Mouse (Mus musculus): ENCODE results near the gene Hist1h4m. TPM values are rescaled to one million over a fixed set of nuclear protein-coding genes. Genes with fewer than 3 reads are reported as not detected.
"Not testable (repeated sequence)": the region's sequence is repeated elsewhere in the genome, so short reads cannot be mapped to it uniquely, and the experiment has no call there.

Gene Hist1h4m
- polyA plus RNA-seq, 1 experiment from 2014 or later, result not detected

DNA sequence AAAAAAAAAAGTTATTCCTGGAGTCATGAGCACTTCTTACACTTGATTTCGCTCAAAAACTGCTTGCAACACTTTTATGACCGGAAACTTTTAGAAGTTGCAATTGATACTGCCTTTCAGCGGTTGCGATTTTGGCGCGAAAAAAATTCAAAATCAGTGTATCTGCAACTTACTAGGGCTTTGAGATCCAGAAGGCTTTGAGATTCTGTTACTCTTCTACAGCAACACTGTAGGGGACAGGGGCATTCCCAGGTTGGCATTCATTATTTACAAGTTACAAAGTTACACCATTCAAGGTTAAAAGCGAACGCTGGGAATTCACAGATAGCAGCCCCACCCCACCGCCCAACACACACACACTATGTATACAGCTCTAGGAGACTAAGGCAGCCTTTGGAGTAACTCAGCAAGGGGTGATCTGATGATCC is 27.8 kb upstream of the Hist1h4m start:
- DNase-seq (ENCODE audit: low spot score) (peak; percentile 74), ATAC-seq (replicated peaks; ENCODE audit: low FRiP score) (no peak)
- Histone ChIP-seq H3K4me3 (ENCODE audit: low read depth, low read length) (peak overlapping the region; percentile 44), H3K27ac (ENCODE audit: low read depth, low read length) (peak overlapping the region; percentile 98), H3K27me3 (replicated peaks; ENCODE audit: control insufficient read depth, insufficient read depth, low read length) (no peaks in the 10 kb centered on the region), H3K9me3 (ENCODE audit: control insufficient read depth, low read length) (no peaks in the 10 kb centered on the region), H3K4me2 (peak overlapping the region; percentile 62), H3K9ac (ENCODE audit: low read depth, low read length) (peak overlapping the region; percentile 73), H3K4me1 (replicated peaks; ENCODE audit: control insufficient read depth, insufficient read depth, low read length) (peaks cover 23% of the 10 kb centered on the region), H3K36me3 (ENCODE audit: control insufficient read depth, insufficient read depth, low read length) (no peaks in the 10 kb centered on the region)
- 4% methylated on average over 9 of the region's 9 CpGs for WGBS

DNA sequence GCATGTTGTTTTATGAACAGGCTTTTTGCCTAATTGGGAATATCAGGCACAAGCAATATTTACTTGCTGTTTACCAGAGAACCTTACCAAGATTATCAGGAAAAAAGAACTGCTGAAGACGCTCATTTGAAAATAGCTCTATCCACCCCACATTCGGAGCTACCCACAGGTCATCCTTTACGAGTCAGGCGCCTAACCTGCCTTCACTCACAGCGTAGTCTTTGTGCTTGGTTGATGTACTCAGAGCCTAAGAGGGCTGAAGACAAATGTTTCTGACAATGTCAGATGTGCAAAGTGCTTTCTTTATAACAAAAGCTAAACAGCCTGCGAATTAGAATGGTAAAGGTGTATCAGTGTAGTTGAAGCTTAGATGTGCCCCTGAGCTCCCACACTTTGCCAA is 27.2 kb upstream of the Hist1h4m start:
- Histone ChIP-seq H3K4me1 (replicated peaks; ENCODE audit: control insufficient read depth, insufficient read depth, low read length) (peaks cover 24% of the 10 kb centered on the region), H3K9me3 (ENCODE audit: control insufficient read depth, low read length) (no peaks in the 10 kb centered on the region), H3K4me3 (ENCODE audit: low read depth, low read length) (peak overlapping the region; percentile 44; the same call in 1 of the 2 replicates), H3K36me3 (ENCODE audit: control insufficient read depth, insufficient read depth, low read length) (no peaks in the 10 kb centered on the region), H3K27me3 (replicated peaks; ENCODE audit: control insufficient read depth, insufficient read depth, low read length) (no peaks in the 10 kb centered on the region), H3K4me2 (peak overlapping the region; percentile 62), H3K9ac (ENCODE audit: low read depth, low read length) (peak overlapping the region; percentile 73), H3K27ac (ENCODE audit: low read depth, low read length) (peak overlapping the region; percentile 98)
- 43% methylated on average over 6 of the region's 6 CpGs for WGBS
- peak; percentile 41 for DNase-seq (ENCODE audit: low spot score)
- no peak for ATAC-seq (replicated peaks; ENCODE audit: low FRiP score)

DNA sequence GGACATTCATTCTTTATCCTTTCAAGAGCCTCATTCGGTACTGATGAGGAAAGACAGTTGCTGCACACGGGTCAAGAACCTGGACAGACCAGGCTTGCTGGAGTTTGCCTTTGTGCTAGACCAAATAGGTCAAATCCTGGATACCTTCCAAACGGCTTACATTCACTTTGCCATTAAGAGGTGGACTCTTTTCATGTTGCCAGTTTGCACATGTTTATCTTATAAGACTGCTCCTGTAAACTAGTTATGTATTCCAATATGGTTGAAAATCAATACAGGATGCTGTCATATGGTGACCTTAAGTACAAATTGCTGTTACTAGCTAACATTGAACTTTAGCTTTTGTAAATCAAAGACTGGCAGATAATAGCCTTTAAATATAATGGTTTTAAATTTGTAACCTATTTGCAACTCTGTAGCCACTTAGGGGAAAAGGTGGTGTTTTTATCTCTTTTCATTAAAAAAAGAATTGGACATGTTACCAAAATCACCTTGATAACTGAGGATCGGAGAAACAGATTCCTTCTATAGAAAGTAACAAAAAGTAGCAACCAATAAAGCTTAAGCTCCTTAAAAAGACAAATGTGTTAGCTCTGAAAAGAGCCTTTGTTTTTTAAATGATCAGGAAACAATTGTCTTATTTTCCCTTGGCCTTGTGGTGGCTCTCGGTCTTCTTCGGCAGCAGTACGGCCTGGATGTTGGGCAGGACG is 25.2 kb upstream of the Hist1h4m start:
- ATAC-seq (replicated peaks; ENCODE audit: low FRiP score), result no peak
- Histone ChIP-seq H3K9me3 (ENCODE audit: control insufficient read depth, low read length) (no peaks in the 10 kb centered on the region), H3K27ac (ENCODE audit: low read depth, low read length) (peak overlapping the region; percentile 96), H3K4me1 (replicated peaks; ENCODE audit: control insufficient read depth, insufficient read depth, low read length) (peaks cover 24% of the 10 kb centered on the region), H3K36me3 (ENCODE audit: control insufficient read depth, insufficient read depth, low read length) (no peaks in the 10 kb centered on the region), H3K4me2 (peak overlapping the region; percentile 66), H3K27me3 (replicated peaks; ENCODE audit: control insufficient read depth, insufficient read depth, low read length) (no peaks in the 10 kb centered on the region), H3K4me3 (ENCODE audit: low read depth, low read length) (peak overlapping the region; percentile 41), H3K9ac (ENCODE audit: low read depth, low read length) (peak overlapping the region; percentile 73)
- WGBS, result 8% methylated on average over 8 of the region's 8 CpGs
- DNase-seq (ENCODE audit: low spot score), result no peak

DNA sequence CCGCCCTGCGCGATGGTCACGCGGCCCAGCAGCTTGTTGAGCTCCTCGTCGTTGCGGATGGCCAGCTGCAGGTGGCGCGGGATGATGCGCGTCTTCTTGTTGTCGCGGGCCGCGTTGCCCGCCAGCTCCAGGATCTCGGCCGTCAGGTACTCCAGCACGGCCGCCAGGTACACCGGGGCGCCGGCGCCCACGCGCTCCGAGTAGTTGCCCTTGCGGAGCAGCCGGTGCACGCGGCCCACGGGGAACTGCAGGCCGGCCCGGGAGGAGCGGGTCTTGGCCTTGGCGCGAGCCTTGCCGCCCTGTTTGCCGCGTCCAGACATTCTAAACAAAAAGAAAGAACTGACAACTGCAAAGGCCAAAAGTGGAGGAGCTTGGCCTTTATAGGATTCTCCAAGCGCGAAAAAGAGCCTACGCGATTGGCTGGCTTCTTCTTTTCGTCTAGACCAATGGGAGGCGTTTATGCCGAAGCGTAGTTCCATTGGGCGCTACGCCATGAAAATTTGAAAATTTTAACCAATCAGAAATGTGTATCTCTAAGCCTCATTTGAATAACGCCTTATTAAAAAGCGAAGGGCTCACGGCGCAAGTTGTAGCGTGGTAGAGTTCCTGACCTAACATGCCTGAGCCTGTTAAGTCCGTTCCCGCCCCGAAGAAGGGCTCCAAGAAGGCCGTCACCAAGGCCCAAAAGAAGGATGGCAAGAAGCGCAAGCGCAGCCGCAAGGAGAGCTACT is 24.5 kb upstream of the Hist1h4m start, which contains the start of the genes Hist1h2an and Hist1h2bp:
Hist1h2an (minus strand) TSS at position 320 of the 731 bp plus-strand sequence.
Hist1h2bp (plus strand) TSS at position 563 of the 731 bp plus-strand sequence.
- H3K27me3 ChIP-seq (replicated peaks; ENCODE audit: control insufficient read depth, insufficient read depth, low read length); H3K9me3 ChIP-seq (ENCODE audit: control insufficient read depth, low read length); H3K36me3 ChIP-seq (ENCODE audit: control insufficient read depth, insufficient read depth, low read length): not testable (repeated sequence)
- H3K27ac ChIP-seq (ENCODE audit: low read depth, low read length), result peak within 1 kb of the TSS; percentile 96
- H3K4me1 ChIP-seq (replicated peaks; ENCODE audit: control insufficient read depth, insufficient read depth, low read length), result peaks cover 24% of the 10 kb centered on the region
- peak within 1 kb of the TSS; percentile 66 for H3K4me2 ChIP-seq
- WGBS, result under 1% methylated on average over 34 of the region's 63 CpGs
- ATAC-seq (replicated peaks; ENCODE audit: low FRiP score) (peak; percentile 86), DNase-seq (ENCODE audit: low spot score) (peak; percentile 82)
- peak within 1 kb of the TSS; percentile 41 for H3K4me3 ChIP-seq (ENCODE audit: low read depth, low read length)
- peak within 1 kb of the TSS; percentile 73 for H3K9ac ChIP-seq (ENCODE audit: low read depth, low read length)

DNA sequence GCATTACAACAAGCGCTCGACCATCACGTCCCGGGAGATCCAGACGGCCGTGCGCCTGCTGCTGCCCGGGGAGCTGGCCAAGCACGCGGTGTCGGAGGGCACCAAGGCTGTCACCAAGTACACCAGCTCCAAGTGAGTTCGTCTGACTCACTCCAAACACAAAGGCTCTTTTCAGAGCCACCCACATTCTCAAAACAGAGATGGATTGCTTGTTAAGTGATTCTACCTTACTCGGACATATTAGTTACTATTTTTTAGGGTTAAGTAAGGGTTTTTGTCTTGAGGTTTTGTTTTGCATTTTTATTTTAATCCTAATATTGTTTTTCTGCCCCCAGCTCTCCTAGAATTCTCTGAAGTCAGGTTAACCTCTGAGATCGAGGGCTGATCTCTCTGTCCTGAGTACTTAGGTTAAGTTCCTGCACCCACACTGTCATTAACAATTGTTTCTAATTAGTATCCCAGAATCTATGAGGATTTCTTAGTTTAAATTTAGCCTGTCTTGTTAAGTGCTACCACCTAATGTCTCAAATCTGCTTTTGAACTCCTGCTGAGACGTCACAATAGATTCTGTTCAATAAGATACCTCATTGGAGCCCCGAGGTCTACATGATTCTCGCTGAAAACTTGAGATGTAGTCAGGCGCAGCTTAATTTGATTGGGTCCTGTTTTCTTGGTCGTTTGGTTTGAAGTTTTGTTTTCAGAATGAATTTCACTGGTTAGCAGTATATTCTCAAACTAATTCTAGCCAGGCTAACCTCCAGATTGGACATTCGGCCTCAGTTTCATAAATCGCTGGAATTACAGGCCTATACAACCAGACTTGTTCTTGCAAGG is 23.6 kb upstream of the Hist1h4m start:
- Histone ChIP-seq H3K27ac (ENCODE audit: low read depth, low read length) (peak overlapping the region; percentile 89), H3K9me3 (ENCODE audit: control insufficient read depth, low read length) (no peaks in the 10 kb centered on the region), H3K36me3 (ENCODE audit: control insufficient read depth, insufficient read depth, low read length) (no peaks in the 10 kb centered on the region), H3K4me1 (replicated peaks; ENCODE audit: control insufficient read depth, insufficient read depth, low read length) (peaks cover 24% of the 10 kb centered on the region), H3K9ac (ENCODE audit: low read depth, low read length) (peak overlapping the region; percentile 63), H3K27me3 (replicated peaks; ENCODE audit: control insufficient read depth, insufficient read depth, low read length) (no peaks in the 10 kb centered on the region), H3K4me3 (ENCODE audit: low read depth, low read length) (peak overlapping the region; percentile 27), H3K4me2 (peak overlapping the region; percentile 63)
- DNase-seq (ENCODE audit: low spot score) (no peak), ATAC-seq (replicated peaks; ENCODE audit: low FRiP score) (0 out of 2 replicates have a peak, but pooled peaks have one; percentile 3)
- 23% methylated on average over 14 of the region's 21 CpGs for WGBS

DNA sequence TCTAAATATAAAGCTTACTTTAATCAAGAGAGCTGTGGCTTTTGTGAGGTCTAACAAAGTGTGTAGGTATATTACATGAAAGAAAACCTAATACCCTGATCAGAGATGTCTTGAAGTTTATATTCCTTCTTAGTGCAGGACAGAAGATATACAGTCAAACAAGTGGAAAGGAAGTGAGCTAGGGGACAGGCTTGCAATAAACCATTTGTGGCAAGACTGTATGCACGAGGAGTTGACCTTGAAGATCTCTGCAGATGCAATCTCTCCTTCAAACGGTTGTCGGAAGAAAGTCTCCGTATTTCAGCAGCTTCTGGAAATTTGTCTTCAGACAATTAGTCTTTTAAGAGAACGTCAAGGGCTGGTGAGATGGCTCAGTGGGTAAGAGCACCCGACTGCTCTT is 21.6 kb upstream of the Hist1h4m start:
- no peak overlapping the region for H3K4me2 ChIP-seq
- no peaks in the 10 kb centered on the region for H3K27me3 ChIP-seq (replicated peaks; ENCODE audit: control insufficient read depth, insufficient read depth, low read length)
- no peaks in the 10 kb centered on the region for H3K36me3 ChIP-seq (ENCODE audit: control insufficient read depth, insufficient read depth, low read length)
- ATAC-seq (replicated peaks; ENCODE audit: low FRiP score), result no peak
- no peaks in the 10 kb centered on the region for H3K9me3 ChIP-seq (ENCODE audit: control insufficient read depth, low read length)
- H3K9ac ChIP-seq (ENCODE audit: low read depth, low read length), result 0 out of 2 replicates have a peak overlapping the region, but pooled peaks have one; percentile 10
- peaks cover 19% of the 10 kb centered on the region for H3K4me1 ChIP-seq (replicated peaks; ENCODE audit: control insufficient read depth, insufficient read depth, low read length)
- 47% methylated on average over 6 of the region's 6 CpGs for whole genome bisulfite sequencing
- peak overlapping the region; percentile 19; the same call in 1 of the 2 replicates for H3K27ac ChIP-seq (ENCODE audit: low read depth, low read length)
- H3K4me3 ChIP-seq (ENCODE audit: low read depth, low read length), result no peak overlapping the region
- no peak for DNase-seq (ENCODE audit: low spot score)

DNA sequence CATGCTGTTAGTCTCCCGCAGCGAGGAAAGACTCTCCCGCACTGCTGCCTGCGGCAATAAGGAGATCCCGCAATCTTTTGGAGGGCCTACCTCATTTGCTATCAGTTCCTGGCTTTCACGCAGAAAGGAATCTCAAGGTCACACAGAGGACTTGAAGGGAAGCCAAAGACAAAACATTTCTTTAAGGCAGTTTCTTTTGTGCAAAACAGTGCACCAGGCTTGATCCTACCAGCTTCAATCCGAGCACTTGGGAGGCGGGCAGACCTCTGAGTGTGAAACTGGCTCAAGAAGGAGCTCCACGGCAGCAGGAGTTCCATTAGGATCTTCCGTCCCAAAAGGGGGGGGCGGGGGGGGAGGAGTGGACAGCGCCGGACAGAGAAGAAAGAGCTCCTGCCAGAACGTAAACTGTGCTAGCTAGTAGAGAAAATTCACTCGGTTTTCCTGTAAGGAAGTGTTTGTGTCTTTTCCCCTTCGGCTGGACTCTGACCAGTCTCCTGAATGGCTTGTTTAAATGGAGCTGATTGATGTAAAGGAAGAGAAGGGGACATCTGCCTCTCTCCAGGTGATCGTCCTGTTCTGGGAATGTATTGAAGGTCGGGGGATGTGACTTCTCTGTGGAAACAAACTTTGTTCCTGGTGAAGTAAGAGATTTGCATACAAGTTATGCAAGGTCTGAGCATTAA is 20.8 kb upstream of the Hist1h4m start:
- Histone ChIP-seq H3K36me3 (ENCODE audit: control insufficient read depth, insufficient read depth, low read length) (no peaks in the 10 kb centered on the region), H3K4me3 (ENCODE audit: low read depth, low read length) (no peak overlapping the region), H3K27ac (ENCODE audit: low read depth, low read length) (no peak overlapping the region), H3K4me1 (replicated peaks; ENCODE audit: control insufficient read depth, insufficient read depth, low read length) (peaks cover 15% of the 10 kb centered on the region), H3K4me2 (peak overlapping the region; percentile 51), H3K9me3 (ENCODE audit: control insufficient read depth, low read length) (no peaks in the 10 kb centered on the region), H3K27me3 (replicated peaks; ENCODE audit: control insufficient read depth, insufficient read depth, low read length) (no peaks in the 10 kb centered on the region), H3K9ac (ENCODE audit: low read depth, low read length) (0 out of 2 replicates have a peak overlapping the region, but pooled peaks have one; percentile 37)
- ATAC-seq (replicated peaks; ENCODE audit: low FRiP score) (no peak), DNase-seq (ENCODE audit: low spot score) (no peak)
- WGBS, result 23% methylated on average over 18 of the region's 18 CpGs

DNA sequence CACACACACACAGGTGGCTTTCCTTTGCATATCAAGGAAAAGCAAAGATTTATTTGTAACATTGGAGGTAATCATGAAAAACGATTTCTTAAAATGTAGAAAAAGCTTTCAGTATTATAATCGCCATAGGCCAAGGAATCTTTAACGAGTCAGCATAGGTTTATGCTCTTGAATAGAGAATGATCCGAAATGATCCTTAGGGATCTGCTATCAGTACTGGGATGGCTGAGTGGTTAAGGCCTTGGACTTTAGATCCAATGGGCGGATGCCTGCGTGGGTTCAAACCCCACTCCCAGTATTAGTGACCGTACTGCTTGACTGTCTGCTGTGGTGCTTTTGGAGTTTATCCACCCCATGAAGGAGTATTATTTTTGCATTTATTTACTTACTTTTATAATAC is 16.0 kb upstream of the Hist1h4m start:
- no peaks in the 10 kb centered on the region for H3K36me3 ChIP-seq (ENCODE audit: control insufficient read depth, insufficient read depth, low read length)
- DNase-seq (ENCODE audit: low spot score), result no peak
- H3K4me3 ChIP-seq (ENCODE audit: low read depth, low read length), result no peak overlapping the region
- H3K4me1 ChIP-seq (replicated peaks; ENCODE audit: control insufficient read depth, insufficient read depth, low read length), result no peaks in the 10 kb centered on the region; the same call in 1 of the 2 replicates
- ATAC-seq (replicated peaks; ENCODE audit: low FRiP score), result no peak
- H3K9ac ChIP-seq (ENCODE audit: low read depth, low read length), result no peak overlapping the region
- 88% methylated on average over 7 of the region's 7 CpGs for WGBS
- no peaks in the 10 kb centered on the region for H3K9me3 ChIP-seq (ENCODE audit: control insufficient read depth, low read length)
- H3K27me3 ChIP-seq (replicated peaks; ENCODE audit: control insufficient read depth, insufficient read depth, low read length), result no peaks in the 10 kb centered on the region
- no peak overlapping the region for H3K27ac ChIP-seq (ENCODE audit: low read depth, low read length)
- H3K4me2 ChIP-seq, result no peak overlapping the region
